Mouse (Mus musculus) gastrocnemius, postnatal 25 days (tissue): ENCODE measurements around the gene Chat. TPM values are rescaled to one million over a fixed set of nuclear protein-coding genes. Genes with fewer than 3 reads are reported as not detected.

Experiments used
- total RNA-seq, 2 experiments: library from RNA; stranded (reverse); gene quantifications; 1 replicate in 1 of 2; 2 replicates in 1 of 2; pipeline ENCODE4 v1.2.3; 2021

Chat gene
- total RNA-seq, 2 experiments from 2014 or later: not detected

Other genes with a start within 250 kb of the Chat start
- under 1 TPM; 0.51 to 0.87 TPM for gene Ogdhl, start 144.0 kb downstream of the Chat start, total RNA-seq
- gene 1700024G13Rik, start 77.6 kb downstream of the Chat start, total RNA-seq: not detected
- not detected for gene Slc18a3, start 1.1 kb downstream of the Chat start, total RNA-seq
- 1 to 10 TPM; 3.8 to 4.0 TPM for gene Ercc6, start 47.5 kb upstream of the Chat start, total RNA-seq
- gene Prrxl1, start 133.4 kb upstream of the Chat start, total RNA-seq: not detected
- gene 3425401B19Rik, start 219.3 kb upstream of the Chat start, total RNA-seq: 100 to 1,000 TPM; 269 to 303 TPM